Mouse (Mus musculus) testis, adult 2 months (tissue): ENCODE results near the gene March1.

ENCODE experiments used
- CTCF ChIP-seq: fragments of 200-500 bp; IDR thresholded peaks from 2 replicates; pipeline ENCODE4 v1.5.1; 2012; ENCODE audit warnings: low read depth, mild to moderate bottlenecking, inconsistent platforms, low read length, moderate library complexity; ENCODE audit not compliant: control insufficient read depth, insufficient read depth, insufficient replicate concordance
- POLR2A ChIP-seq: fragments of 200-500 bp; IDR thresholded peaks from 2 replicates; pipeline ENCODE4 v1.6.1; 2012; ENCODE audit warnings: low read depth, mild to moderate bottlenecking, inconsistent platforms, low read length, moderate library complexity; ENCODE audit not compliant: control insufficient read depth

DNA sequence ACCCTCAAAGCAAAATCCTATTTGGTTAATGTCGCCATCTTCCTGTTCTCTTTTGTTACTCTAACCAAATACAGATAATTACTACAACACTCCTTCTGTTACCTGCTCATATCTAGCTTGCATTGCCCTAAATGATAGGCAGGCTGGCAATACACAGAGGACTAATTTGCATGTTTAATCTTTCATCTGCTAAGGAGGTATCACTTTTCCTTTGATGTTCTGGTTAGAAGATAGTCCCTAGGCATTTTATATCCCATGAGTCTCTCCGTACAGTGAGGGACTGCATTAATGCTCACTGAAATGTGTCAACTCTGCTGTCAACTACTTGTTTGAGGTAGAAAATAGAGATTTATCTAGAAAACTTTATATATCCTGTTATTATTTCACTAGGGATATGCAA is 44.2 kb downstream of the March1 start:
- TF ChIP-seq CTCF: no peak
- TF ChIP-seq POLR2A: no peak
